Mouse (Mus musculus) megakaryocyte-erythroid progenitor cell, adult 5-6 weeks (primary cell): ENCODE data around the gene 1700003F12Rik. TPM values are rescaled to one million over a fixed set of nuclear protein-coding genes. Genes with fewer than 3 reads are reported as not detected.

ENCODE experiments used
- ATAC-seq: replicated peaks from 2 replicates; pipeline ENCODE4 v1.8.0; 2016; ENCODE audit warnings: mild to moderate bottlenecking, inconsistent platforms; ENCODE audit not compliant: severe bottlenecking, poor library complexity, low FRiP score, low TSS enrichment
- total RNA-seq, 2 experiments: library from RNA; stranded (forward) in 1 of 2; stranded (reverse) in 1 of 2; fragments of 200-1000, 215-1000 nt in 1 of 2; fragments of >200 nt in 1 of 2; fragmentation: Nextera tagmentation in 1 of 2; gene quantifications; 2 replicates each; pipeline ENCODE4 v1.2.3; 2014 to 2017

1700003F12Rik gene
- total RNA-seq (2014; fragmentation: Nextera tagmentation) (not detected in 2 replicates), total RNA-seq (2017) (not detected in 2 replicates)

DNA sequence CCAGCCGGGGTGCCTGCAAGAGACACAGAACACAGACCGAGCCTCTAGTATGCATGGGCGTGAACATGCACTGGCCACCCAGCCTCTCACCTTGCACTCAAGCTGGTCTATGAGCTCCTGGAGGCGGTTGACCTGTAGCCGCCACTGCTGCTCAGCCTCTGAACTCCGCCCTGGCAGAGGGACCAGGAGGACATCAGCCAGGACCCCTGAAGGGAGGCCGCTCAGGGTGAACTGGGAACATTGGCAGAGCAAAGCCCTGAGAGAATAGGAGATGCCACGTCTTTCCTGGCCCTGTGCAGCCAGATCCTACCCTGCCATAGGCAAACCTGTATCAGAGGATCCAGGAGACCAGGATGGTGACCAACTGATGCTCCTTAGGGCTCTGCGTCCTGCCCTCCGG is at the start of gene 1700003F12Rik:
1700003F12Rik (plus strand) TSS at position 375 of the 400 bp plus-strand sequence.
- ATAC-seq = no peak

DNA sequence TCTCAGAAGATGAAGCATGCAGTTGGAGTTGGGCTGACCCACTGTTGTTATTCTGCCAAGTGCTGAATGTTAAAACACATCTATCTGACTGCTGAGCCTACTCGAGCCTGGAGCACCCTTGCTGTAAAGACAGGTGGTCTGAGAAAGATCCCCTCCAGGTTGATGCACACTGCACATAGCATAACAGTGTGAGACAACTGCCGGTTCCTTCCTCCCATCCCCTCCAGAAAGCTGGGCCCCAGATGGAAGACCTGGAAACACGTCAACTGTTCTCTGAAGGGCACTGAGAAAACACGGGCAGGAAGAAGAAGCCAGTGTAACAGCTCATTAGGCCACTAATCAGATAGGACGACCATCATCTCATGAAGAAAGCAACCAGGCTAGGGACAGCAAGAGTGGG is 48.3 kb upstream of the 1700003F12Rik start:
- ATAC-seq = peak; percentile 63

DNA sequence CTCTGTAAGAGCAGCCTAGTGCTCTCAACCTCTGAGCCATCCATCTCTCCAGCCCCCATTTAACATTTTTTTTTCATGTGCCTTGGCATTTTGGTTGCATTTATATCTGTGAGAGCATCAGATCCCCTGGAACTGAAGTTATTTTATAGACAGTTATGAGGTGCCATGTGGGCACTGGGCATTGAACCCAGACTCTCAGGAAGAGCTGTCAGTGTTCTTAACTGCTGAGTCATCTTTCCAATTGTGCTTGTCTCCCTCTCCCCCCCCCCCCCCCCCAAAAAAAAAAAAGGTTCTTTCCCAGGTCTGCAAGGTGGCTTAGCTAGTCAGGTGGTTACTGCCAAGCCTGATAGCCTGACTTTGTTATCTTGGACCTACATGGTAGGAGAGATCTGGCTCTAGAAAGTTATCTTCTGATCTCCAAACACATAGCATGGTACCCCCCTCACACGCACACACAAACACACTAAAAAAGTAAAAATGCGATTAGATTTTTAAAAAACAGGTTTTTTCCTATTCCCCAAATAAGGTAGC is 47.1 kb upstream of the 1700003F12Rik start:
- peak; percentile 42; the same call in 1 of the 2 replicates for ATAC-seq

DNA sequence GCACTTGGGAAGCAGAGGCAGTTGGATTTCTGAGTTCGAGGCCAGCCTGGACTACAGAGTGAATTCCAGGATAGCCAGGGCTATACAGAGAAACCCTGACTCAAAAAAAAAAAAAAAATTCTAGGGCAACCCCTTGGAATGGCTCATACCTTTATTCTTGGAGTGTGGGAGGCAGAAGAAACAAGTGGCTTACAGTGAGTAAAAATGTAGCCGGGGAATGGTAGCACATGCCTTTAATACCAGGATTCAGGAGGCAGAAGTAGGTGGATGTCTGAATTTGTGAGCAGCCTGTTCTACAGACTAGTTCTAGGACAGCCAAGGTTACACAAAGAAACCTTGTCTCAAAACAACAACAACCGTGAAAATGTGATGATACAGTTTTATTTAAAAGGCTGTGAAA is 46.1 kb upstream of the 1700003F12Rik start:
- no peak for ATAC-seq

DNA sequence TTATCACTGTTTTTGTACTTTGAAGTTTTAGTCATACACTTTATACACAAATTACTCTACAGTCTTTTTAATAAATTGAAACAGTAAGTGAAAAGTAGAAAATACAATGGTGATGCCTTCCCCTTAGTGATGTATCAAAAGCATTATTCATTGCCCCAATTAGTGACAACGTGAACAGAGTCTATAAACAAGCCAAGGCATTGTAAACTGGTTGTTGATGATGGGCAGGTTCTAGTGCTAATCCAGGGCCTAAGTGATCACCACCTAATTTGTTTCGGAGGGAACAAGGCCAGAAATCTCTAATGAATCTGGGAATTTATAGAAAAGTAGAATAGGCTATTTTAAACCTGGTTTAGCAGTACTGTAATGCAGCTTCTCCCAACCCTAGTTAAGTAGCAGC is 39.8 kb upstream of the 1700003F12Rik start:
- no peak for ATAC-seq

DNA sequence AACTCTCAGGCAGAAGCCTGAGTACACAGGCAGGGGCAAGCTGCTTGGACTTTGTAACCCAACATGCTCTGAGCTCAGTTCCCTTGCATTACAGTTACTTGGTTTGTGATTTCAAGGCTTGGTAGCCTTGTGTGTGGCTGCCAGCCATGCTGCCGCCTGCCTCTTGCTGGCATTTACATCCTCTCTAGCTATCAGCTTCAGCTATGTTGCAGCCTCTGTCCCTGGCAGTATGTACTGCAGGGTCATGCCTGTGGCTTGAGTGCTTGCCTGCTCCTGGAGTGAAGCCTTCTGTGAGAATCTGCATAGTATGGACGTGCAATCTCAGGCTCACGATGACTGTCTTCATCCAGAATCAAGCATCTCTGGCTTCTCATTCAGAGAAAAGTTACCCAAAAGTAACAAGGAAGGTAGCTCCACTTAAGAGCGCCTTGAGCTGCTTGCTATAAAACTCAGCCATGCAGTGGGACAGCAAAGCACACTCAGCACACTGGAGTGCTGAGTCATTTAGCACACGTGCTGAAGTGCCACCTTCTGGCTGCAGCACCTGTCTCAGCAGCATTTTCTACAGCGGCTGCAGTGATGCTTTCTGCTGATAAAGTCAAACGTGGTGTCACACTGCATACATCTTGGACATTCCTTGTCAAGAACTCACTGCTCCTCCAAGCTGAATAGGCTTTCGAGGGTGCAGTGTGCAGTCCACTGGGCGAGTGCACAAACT is 39.2 kb upstream of the 1700003F12Rik start:
- peak; percentile 88 for ATAC-seq

DNA sequence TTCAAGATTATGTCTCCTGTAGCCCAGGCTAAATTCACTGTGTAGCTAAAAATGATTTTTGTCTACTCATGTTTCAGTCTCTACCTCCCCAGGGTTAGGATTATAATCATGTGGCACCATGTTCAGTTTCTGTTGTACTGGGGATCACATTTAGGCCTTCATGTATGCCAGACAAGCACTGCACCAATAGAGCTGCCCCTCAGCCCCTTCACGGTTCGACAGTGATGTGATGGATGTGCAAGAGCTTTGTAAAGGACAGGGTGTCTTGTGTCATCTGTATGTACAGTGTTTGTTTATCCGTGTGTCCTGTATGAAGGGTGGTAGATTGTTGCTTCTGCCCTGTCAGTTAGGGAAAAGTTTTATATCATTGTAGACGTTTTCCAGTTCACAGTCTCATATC is 38.4 kb upstream of the 1700003F12Rik start:
- ATAC-seq = no peak

DNA sequence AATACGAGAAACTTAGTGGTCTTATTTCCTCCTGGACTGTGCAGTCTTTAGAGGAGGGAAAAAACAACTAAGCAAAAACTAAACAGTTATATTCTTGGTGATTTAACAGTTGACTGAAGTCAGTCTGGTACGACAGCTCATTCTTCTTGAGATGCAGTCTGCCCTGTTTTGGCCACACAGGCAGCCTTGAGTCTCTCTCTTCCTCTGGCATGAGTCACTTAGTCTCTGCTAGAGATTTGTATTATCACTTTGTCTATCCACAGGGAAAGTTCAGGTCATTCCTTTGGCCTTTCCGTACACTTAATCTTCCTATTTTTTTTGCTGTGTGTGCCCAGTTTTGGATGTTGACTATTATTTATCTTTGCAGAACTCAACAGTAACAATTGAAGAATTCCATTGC is 36.7 kb upstream of the 1700003F12Rik start:
- ATAC-seq = no peak

DNA sequence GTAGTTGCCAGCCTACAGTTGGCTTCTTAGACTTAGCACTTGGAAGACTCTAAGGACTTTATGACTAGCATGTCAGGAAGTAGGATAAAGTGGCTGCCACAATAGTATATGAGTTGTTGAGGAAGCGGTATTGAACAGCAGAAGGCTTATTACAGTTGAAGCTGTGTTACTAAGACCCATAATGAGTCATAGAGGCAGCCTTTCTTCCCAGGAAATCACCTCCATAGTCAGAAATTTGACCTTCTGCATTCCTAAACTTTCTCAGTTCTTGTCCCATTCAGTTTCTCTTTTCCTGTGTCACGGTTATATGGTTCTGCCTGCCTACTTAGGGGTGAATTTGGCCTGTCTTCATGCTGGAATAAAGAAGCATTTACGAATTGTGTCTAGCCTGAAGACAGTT is 29.9 kb upstream of the 1700003F12Rik start:
- ATAC-seq = no peak

DNA sequence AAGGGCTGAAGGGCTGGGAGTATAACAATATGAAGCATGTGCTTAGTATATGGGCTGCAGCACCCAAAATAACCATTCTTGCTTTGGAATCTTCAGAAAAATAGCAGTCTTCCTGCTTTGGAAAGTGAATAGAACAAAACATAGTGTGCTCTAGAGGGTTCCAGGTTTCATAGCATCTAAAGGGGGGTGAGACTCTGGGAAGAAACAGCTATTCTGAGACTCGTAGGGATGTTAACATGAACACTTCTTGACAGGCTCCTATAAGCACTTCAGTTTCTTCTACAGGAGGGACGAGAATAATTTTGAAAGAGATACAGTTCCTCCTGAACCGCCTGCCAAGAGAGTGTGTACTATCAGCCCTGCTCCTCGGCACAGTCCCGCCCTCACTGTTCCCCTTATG is 29.5 kb upstream of the 1700003F12Rik start:
- ATAC-seq = no peak

DNA sequence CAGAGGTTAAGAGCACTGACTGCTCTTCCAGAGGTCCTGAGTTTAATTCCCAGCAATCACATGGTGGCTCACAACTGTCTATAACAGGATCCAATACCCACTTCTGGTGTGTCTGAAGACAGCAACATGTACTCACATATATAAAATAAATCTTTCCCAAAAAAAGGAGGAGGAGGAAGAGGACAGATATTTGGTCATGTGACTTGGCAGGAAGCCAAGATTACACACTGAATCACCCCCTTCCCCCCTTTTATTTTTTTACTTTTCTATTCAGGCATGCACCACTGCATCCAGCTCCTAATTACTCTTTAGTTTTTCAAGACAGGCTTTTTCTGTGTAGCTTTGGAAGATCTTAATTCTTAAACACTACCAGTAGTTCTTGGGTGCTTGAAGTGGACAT is 25.4 kb upstream of the 1700003F12Rik start:
- ATAC-seq = no peak

DNA sequence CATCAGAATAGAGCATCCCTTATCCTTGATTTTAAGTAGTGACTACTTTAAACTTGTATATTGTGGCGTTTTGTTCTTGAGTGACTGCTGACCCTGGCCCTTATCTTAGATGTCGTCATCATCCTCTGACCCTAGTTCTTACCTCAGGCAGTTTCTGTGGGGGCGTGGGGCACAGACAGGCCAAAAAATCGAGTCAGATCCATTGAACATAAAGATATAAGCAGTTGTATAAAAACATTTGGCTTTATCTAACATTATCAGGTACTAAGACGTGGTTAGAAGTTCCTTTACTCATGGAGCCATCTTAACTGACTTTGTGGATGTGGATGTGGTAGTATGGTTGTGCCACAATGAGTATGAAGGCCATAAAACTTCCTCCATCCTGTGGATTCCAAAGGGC is 24.6 kb upstream of the 1700003F12Rik start:
- no peak for ATAC-seq

DNA sequence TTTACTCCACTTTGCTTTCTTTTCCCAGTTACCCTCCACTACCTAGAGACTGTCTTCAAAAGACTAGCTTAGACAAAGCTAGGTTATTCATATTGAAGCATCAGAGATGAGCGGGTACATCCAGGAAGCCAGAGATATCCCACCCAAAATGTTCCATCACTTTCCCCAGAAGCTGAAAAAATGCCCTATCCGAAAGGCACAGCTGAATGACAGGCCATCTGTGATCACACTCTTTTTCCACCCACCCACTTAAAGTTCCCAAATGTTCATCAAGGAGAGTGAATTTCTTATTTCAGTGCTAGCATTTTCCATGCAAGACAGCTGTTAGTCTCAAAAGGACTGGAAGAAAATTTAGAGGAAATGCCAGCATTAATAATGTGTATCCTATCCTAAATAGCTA is 21.6 kb upstream of the 1700003F12Rik start:
- ATAC-seq = no peak

DNA sequence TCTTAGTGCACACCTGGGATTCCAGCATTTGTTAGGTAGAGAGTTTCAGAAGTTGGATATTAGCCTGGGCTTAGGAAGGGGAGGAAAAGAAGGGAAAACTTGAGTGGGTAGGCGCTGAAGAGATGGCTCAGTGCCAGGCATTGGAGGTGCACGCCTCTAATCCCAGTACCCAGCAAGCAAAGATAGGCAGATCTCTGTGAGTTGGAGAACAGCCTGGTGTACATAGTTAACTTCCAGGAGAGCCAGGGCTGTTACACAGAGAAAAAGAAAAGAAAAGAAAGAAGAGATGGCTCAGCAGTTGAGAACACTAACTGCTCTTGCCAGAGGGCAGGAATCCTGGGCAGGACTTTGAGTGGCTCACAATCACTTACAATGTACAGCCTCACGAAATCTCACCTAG is 20.4 kb upstream of the 1700003F12Rik start:
- peak; percentile 66; the same call in 1 of the 2 replicates for ATAC-seq

DNA sequence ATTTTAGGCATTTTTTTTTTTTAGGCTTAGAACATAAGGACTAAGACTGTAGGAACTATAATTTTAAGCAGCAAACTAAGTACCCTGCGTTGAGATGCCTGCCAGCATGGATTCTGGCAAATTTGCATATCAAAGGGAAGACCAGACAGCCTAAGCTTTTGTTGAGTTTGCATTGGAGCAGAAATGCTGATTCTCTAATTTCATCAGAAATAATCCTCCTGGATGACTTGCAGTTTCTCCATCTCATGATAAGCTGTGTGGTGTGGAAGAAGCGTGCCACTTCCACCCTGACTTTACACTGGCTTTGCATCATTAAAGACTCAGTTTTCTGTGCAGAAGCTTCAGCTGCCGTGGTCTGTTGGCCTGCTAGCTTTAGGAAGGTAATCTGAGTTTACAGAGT is 14.0 kb upstream of the 1700003F12Rik start:
- ATAC-seq = peak; percentile 35; the same call in 1 of the 2 replicates

DNA sequence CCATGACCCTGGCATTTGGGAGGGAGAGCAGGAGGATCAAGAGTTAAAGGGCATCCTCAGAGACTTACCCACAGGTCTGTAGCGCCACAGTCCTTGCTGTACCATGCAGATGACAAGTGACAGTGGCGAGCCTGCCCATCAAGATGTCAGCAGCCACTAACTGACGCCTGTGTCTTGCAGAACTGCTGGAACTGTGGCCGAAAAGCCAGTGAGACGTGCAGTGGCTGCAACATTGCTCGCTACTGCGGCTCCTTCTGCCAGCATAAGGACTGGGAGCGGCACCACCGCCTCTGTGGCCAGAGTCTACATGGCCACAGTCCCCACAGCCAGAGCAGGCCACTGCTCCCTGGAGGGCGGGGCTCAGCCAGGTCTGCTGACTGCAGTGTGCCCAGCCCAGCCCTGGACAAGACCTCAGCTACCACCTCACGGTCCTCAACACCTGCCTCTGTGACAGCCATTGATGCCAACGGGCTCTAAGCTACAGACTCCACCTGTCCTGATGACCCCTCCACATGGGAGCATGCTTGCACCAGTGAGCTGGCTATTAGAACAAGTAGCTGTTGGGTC is 12.1 kb upstream of the 1700003F12Rik start:
- ATAC-seq = no peak

DNA sequence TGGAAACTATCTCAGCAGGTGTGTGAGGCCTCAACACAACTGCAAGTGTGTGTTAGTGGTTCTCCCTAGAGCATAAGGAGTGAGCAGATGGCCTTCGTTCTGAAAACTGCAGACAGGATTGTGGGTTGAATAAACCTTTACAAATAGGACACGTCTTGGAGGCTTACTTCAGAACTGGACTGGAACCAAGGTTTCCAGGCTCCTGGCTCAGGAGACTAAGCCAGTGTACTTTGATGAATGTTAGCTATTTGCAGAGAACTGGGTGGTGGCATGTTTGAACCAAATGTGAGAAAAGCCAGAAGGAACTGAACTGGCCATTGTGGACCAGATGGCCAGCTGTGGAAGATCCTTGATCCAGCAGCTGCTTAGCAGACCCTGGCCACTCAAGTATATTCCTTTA is 8.6 kb upstream of the 1700003F12Rik start:
- ATAC-seq = no peak

DNA sequence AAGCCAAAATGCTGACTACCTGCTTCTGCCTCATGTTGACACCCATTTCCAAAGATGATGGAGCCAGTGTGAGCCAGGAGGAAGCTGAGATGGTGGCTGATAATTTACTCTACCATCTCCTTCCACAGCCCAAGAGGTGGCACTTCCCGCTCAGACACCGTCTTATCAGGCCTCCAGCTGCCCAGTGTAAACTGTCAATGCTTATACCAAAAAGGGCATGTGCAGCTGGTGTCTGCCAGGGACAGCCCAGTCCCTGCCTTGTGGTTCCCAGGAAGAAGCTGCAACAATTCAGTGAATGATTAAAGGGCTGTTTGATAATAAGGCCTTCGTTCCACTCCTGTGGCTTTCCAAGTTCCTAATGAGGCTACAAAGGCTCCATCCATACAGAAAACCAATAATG is 8.2 kb upstream of the 1700003F12Rik start:
- ATAC-seq = peak; percentile 91

DNA sequence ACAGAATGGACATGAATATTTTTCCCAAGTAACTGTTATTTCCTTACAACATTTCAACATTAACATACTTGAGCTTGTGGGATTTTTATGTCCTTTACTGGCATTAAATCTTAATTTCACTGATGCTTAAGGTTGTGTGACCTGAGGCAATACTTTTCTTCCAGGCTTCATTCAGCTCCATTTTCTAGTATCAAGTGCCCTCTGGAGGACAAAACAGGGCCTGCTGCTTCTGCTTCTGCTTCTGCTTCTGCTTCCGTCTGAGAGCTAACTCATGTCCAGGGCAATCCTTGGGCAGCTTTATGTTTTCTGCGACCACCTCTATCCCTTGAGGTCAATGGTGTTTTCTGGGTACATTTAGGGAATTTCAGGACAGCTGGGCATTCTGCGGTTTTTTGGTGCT is 7.2 kb upstream of the 1700003F12Rik start:
- no peak for ATAC-seq

DNA sequence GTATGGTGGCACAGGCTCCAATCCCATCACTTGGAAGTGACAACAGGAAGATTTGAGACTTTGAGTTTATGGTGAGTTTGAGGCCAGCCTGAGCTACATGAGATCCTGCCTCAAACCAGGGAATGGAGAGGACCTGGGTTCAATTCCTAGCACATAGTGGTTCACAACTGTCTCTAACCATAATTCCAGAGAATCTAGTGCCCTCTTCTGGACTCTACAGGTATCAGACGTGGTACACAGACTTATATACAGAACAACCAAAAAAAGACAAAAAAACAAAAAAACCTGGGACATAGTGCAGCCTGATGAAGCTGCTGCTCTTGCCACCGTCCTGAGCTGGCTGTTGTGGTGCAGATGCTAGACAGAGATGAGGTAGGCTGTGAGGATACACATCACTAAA is 5.3 kb upstream of the 1700003F12Rik start:
- ATAC-seq = no peak
